Mouse (Mus musculus) liver, embryonic 13.5 days (tissue): ENCODE measurements around the gene Slc4a8. TPM values are rescaled to one million over a fixed set of nuclear protein-coding genes. Genes with fewer than 3 reads are reported as not detected.
A peak's percentile ranks its signal among the peaks of the same experiment; 100 is the strongest.

Experiments used
- ATAC-seq: fragments of 200-750 bp; cut with Nextera tagmentation; 2 replicates; pipeline ENCODE4 v1.8.0; 2017; ENCODE audit warnings: low read depth, mild to moderate bottlenecking, moderate number of reproducible peaks, moderate library complexity
- DNase-seq: peaks from one replicate; pipeline ENCODE4 v3.0.0; 2022
- H3K27ac ChIP-seq: fragments of 300-500 bp; sonication (generic); 2 replicates; pipeline ENCODE4 v1.5.1; 2015; ENCODE audit warnings: moderate library complexity, mild to moderate bottlenecking, inconsistent platforms
- H3K27me3 ChIP-seq: fragments of 300-500 bp; sonication (generic); 2 replicates; pipeline ENCODE4 v1.6.1; 2015; ENCODE audit warnings: mild to moderate bottlenecking, inconsistent platforms
- H3K36me3 ChIP-seq: fragments of 300-500 bp; sonication (generic); 2 replicates; pipeline ENCODE4 v1.6.1; 2015; ENCODE audit warnings: mild to moderate bottlenecking, inconsistent platforms
- H3K4me1 ChIP-seq: fragments of 300-500 bp; sonication (generic); replicated peaks from 2 replicates; pipeline ENCODE4 v1.6.1; 2015; ENCODE audit warnings: inconsistent platforms
- H3K4me2 ChIP-seq: fragments of 300-500 bp; sonication (generic); 2 replicates; pipeline ENCODE4 v1.6.1; 2015; ENCODE audit warnings: inconsistent platforms, mild to moderate bottlenecking, moderate library complexity
- H3K4me3 ChIP-seq: fragments of 300-500 bp; sonication (generic); replicated peaks from 2 replicates; pipeline ENCODE4 v1.5.1; 2015; ENCODE audit warnings: mild to moderate bottlenecking, inconsistent platforms
- H3K9ac ChIP-seq: fragments of 300-500 bp; sonication (generic); 2 replicates; pipeline ENCODE4 v1.6.1; 2015; ENCODE audit warnings: mild to moderate bottlenecking, inconsistent platforms
- H3K9me3 ChIP-seq: fragments of 300-500 bp; sonication (generic); replicated peaks from 2 replicates; pipeline ENCODE4 v1.6.1; 2016; ENCODE audit warnings: inconsistent platforms
- WGBS: fragments of 180-500 bp; shearing (Covaris S2); methylation state at CpG from one replicate; pipeline ENCODE4 v1.1.7; 2015; ENCODE audit not compliant: insufficient replicate concordance; 5-methylcytosine and 5-hydroxymethylcytosine counted together
- polyA plus RNA-seq: library from polyadenylated mRNA; unstranded; fragments of >200 nt; fragmentation: Nextera tagmentation; extraction: Ambion mirVana; gene quantifications from 2 replicates; pipeline ENCODE4 v1.2.1, GENCODE M21; 2015

Slc4a8 gene
- polyA plus RNA-seq, 1 experiment from 2014 or later = 0.51 TPM

DNA sequence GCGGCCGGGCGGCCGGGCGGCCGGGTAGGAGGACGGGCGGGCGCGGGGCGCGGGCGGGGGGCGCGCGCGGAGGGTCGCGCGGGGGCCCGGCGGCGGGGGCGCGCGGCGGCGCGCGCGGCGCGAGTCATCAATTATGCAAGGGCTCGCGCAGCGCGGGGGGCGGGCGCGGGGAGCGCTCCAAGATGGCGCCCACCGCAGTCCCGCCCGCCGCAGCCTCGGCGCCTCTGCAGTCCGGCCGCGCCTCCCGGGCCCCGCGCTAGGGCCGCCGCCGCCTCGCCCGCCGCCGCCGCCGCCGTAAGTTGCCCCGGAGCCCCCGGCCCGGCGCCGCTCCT is 109.2 kb downstream of the Slc4a8 start:
- peak overlapping the region; percentile 63 for H3K4me2 ChIP-seq
- peaks cover 7% of the 10 kb centered on the region for H3K4me1 ChIP-seq
- H3K9ac ChIP-seq = no peak overlapping the region
- peaks cover 74% of the 10 kb centered on the region for H3K27me3 ChIP-seq
- H3K36me3 ChIP-seq = no peaks in the 10 kb centered on the region
- DNase-seq (no peak), ATAC-seq (no peak)
- H3K9me3 ChIP-seq = no peaks in the 10 kb centered on the region
- peak overlapping the region; percentile 53 for H3K4me3 ChIP-seq
- 1% methylated on average over 26 of the region's 69 CpGs for WGBS
- H3K27ac ChIP-seq = no peak overlapping the region

DNA sequence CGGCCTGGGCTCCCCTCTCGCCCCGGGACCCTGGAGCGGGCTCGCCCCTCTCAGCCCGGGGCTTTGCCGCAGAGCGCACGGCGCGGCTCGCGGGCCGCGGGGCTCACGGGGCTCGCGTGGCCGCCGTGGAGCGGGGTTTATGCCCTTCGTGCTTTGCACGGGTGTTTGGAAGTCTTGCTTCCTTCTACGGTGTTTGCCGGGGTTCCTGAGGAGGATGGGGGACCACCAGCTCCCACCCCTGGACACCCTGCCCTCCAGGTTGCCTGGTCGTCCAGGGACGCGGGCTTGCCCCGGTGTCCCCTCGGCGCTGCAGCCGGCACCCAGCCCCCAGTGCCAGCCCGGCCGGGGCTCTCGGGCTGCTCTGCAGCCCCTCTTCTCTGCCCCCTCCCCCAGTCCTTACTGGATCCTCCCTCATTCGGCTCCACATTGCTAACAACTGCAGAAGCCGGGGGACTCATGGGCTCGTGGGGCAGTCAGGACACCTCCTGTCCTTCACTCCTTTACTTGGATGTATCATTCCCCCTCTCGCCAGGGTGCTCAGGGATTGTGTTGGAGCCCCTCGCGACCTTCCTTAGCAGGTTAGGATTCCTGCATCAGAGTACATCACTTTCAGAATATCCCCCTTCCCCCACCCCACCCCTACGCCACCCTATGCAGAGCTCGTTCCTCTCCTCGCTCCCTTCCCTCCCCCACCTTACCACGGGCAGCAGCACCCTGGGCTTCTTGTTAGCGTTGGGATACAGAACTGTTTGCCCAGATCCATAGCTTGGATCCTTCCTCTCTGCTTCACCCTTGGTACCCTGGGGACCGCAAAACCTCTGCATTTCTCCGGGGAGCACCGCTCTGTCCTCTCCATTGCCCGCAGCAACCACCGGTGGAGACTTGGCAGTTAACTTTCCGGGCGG is 109.8 kb downstream of the Slc4a8 start:
- DNase-seq (no peak), ATAC-seq (no peak)
- peaks cover 7% of the 10 kb centered on the region for H3K4me1 ChIP-seq
- no peak overlapping the region for H3K27ac ChIP-seq
- WGBS = 3% methylated on average over 50 of the region's 53 CpGs
- peaks cover 81% of the 10 kb centered on the region for H3K27me3 ChIP-seq
- H3K36me3 ChIP-seq = no peaks in the 10 kb centered on the region
- H3K9me3 ChIP-seq = no peaks in the 10 kb centered on the region
- H3K4me2 ChIP-seq = peak overlapping the region; percentile 63
- H3K4me3 ChIP-seq = peak overlapping the region; percentile 53
- no peak overlapping the region for H3K9ac ChIP-seq

DNA sequence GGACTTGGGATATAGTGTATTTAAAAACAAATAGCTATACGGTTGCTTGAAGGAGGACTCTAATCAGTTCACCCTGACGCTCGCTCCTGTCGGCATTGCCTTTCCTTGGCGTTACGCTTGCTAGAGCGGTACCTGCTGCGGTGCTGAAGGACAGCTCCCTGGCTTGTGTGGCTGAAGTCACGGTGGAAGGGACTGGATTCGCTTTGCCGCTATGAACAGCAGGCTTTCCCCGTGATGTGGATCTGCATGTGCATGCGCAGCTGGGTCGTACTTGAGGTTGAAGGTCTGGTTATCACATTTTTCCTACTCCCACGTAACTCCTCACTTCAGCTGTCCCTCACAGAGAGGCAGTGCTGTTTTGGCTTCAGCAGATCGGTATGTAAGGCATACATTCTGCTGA is 111.6 kb downstream of the Slc4a8 start:
- Histone ChIP-seq H3K9me3 (no peaks in the 10 kb centered on the region), H3K36me3 (no peaks in the 10 kb centered on the region), H3K9ac (no peak overlapping the region), H3K4me1 (peaks cover 7% of the 10 kb centered on the region), H3K4me3 (no peak overlapping the region), H3K4me2 (no peak overlapping the region), H3K27me3 (peaks cover 80% of the 10 kb centered on the region), H3K27ac (no peak overlapping the region)
- no peak for ATAC-seq
- DNase-seq = peak; percentile 23
- WGBS = 3% methylated on average over 16 of the region's 16 CpGs

Other genes with a start within 250 kb of the Slc4a8 start
- gene Tfcp2, start 209.7 kb upstream of the Slc4a8 start, polyA plus RNA-seq = 4.4 and 4.6 TPM in 2 replicates
- 0.10 and 0.23 TPM in 2 replicates for gene Pou6f1, start 161.8 kb upstream of the Slc4a8 start, polyA plus RNA-seq
- gene Dazap2, start 146.4 kb upstream of the Slc4a8 start, polyA plus RNA-seq = 141 and 173 TPM in 2 replicates
- gene Smagp, start 124.8 kb upstream of the Slc4a8 start, polyA plus RNA-seq = 7.7 and 7.9 TPM in 2 replicates
- 19.7 and 25.7 TPM in 2 replicates for gene Bin2, start 92.2 kb upstream of the Slc4a8 start, polyA plus RNA-seq
- gene Cela1, start 73.8 kb upstream of the Slc4a8 start, polyA plus RNA-seq = 8.2 and 11.8 TPM in 2 replicates
- gene Galnt6, start 32.4 kb upstream of the Slc4a8 start, polyA plus RNA-seq = 1.1 and 1.3 TPM in 2 replicates
- gene Scn8a, start 108.1 kb downstream of the Slc4a8 start, polyA plus RNA-seq = 0.10 and 0.27 TPM in 2 replicates